Mouse (Mus musculus) ovary, postnatal 36 days (tissue): ENCODE measurements around the gene Oog4.
"Not testable (repeated sequence)": the region's sequence is repeated elsewhere in the genome, so short reads cannot be mapped to it uniquely, and the experiment has no call there.

Source experiments
- DNase-seq: peaks from one replicate; pipeline ENCODE4 v3.0.0; 2022; ENCODE audit warnings: low spot score, mixed read lengths

Oog4 gene

GRCm38 (mm10) chr4:143450224-143450623 lies at the start of gene Oog4:
TSS of gene Oog4 (minus strand) at chr4:143450324.
- DNase-seq: no peak

- not testable (repeated sequence) for DNase-seq
These were observed 23.4 kb downstream of the Oog4 start for GRCm38 (mm10) chr4:143426770-143427169.

- no peak for DNase-seq
These were observed 36.0 kb downstream of the Oog4 start for GRCm38 (mm10) chr4:143414121-143414520.

- no peak for DNase-seq
These were observed 36.5 kb downstream of the Oog4 start for GRCm38 (mm10) chr4:143413621-143414020.

- DNase-seq: peak; percentile 86
These were observed 37.7 kb downstream of the Oog4 start, which contains the start of gene Pramef8 for GRCm38 (mm10) chr4:143412219-143413092. TSS of gene Pramef8 (plus strand) at chr4:143412426.

GRCm38 (mm10) chr4:143411566-143412218 lies 38.4 kb downstream of the Oog4 start:
- no peak for DNase-seq

GRCm38 (mm10) chr4:143394181-143394580 lies 55.9 kb downstream of the Oog4 start, which contains the start of gene Pramel1:
TSS of gene Pramel1 (plus strand) at chr4:143394428.
- DNase-seq: no peak

GRCm38 (mm10) chr4:143388955-143389702 lies 61.0 kb downstream of the Oog4 start:
- DNase-seq: peak; percentile 58
